ENCODE assay signal across 8 mouse cellular contexts in genomic region chr17:27325002-27325460, GRCm38 (mm10).
DNase-seq lines count a peak whose midpoint lies in the region; ATAC-seq and TF ChIP-seq lines count a peak whose summit lies in the region.

No protein-coding gene starts in this region.

- no peak overlapping the region for H3K9ac ChIP-seq in heart, postnatal 0 days (replicated peaks; ENCODE audit: low read depth, low read length)

- peak overlapping the region; percentile 34; the same call in 1 of the 2 replicates for H3K4me2 ChIP-seq in heart, postnatal 0 days (ENCODE audit: low read depth, low read length)

- WGBS in heart, postnatal 0 days = 6% methylated on average over 18 of the region's 18 CpGs

- no peaks in the 10 kb centered on the region for H3K36me3 ChIP-seq in heart, postnatal 0 days (replicated peaks; ENCODE audit: control insufficient read depth, insufficient read depth, low read length)

- no peaks in the 10 kb centered on the region for H3K9me3 ChIP-seq in heart, postnatal 0 days (replicated peaks; ENCODE audit: control insufficient read depth, low read length)

- no peak for TF ChIP-seq EP300 in heart, postnatal 0 days (IDR thresholded peaks at IDR 0.05; ENCODE audit: low read depth)

- H3K27ac ChIP-seq in heart, postnatal 0 days (ENCODE audit: low read depth) = no peak overlapping the region

- ATAC-seq in erythroblast, adult 5-6 weeks (replicated peaks; ENCODE audit: low FRiP score, poor library complexity, severe bottlenecking) = peak; percentile 52; the same call in 1 of the 2 replicates
- peak; percentile 55 for ATAC-seq in heart, postnatal 0 days (ENCODE audit: insufficient read depth, low read depth)

- H3K27me3 ChIP-seq in heart, postnatal 0 days (ENCODE audit: control insufficient read depth, insufficient read depth, low read length) = peaks cover 36% of the 10 kb centered on the region

- no peak for TF ChIP-seq CTCF in heart, postnatal 0 days (IDR thresholded peaks at IDR 0.05; ENCODE audit: low read depth)

- peak; percentile 34 to 43 for DNase-seq in urinary bladder, adult 18-20 months (ENCODE audit: low spot score in 2 of 2)
- DNase-seq in urinary bladder, postnatal 10 days (ENCODE audit: low spot score) = no peak
- DNase-seq in heart, postnatal 0 days (ENCODE audit: low spot score) = peak; percentile 9
- peak; percentile 64 to 72 for DNase-seq in kidney, postnatal 36 days
- peak; percentile 60 for DNase-seq in lung, postnatal 14 days
- peak; percentile 94 for DNase-seq in retina, postnatal 1 day
- DNase-seq in thymus, postnatal 4 days = peak; percentile 85

- H3K4me1 ChIP-seq in heart, postnatal 0 days (ENCODE audit: control insufficient read depth, insufficient read depth) = no peaks in the 10 kb centered on the region

- H3K4me3 ChIP-seq in heart, postnatal 0 days (ENCODE audit: low read depth, low read length) = peak overlapping the region; percentile 17
